Mouse (Mus musculus) hindbrain, embryonic 13.5 days (tissue): ENCODE data around the gene Gprasp2. TPM values are rescaled to one million over a fixed set of nuclear protein-coding genes. Genes with fewer than 3 reads are reported as not detected.
A peak's percentile ranks its signal among the peaks of the same experiment; 100 is the strongest.
"Not testable (repeated sequence)": the region's sequence is repeated elsewhere in the genome, so short reads cannot be mapped to it uniquely, and the experiment has no call there.

ENCODE experiments used
- ATAC-seq: fragments of 200-750 bp; cut with Nextera tagmentation; 2 replicates; pipeline ENCODE4 v1.8.0; 2017; ENCODE audit warnings: moderate TSS enrichment; ENCODE audit not compliant: low FRiP score
- H3K27ac ChIP-seq: fragments of 300-500 bp; sonication (generic); 2 replicates; pipeline ENCODE4 v1.5.1; 2015; ENCODE audit warnings: inconsistent platforms, mild to moderate bottlenecking, moderate library complexity
- H3K27me3 ChIP-seq: fragments of 300-500 bp; sonication (generic); 2 replicates; pipeline ENCODE4 v1.6.1; 2015; ENCODE audit warnings: mild to moderate bottlenecking, inconsistent platforms
- H3K36me3 ChIP-seq: fragments of 300-500 bp; sonication (generic); 2 replicates; pipeline ENCODE4 v1.6.1; 2015; ENCODE audit warnings: mild to moderate bottlenecking, inconsistent platforms
- H3K4me1 ChIP-seq: fragments of 300-500 bp; sonication (generic); replicated peaks from 2 replicates; pipeline ENCODE4 v1.6.1; 2015; ENCODE audit warnings: inconsistent platforms
- H3K4me2 ChIP-seq: fragments of 300-500 bp; sonication (generic); 2 replicates; pipeline ENCODE4 v1.6.1; 2015; ENCODE audit warnings: inconsistent platforms, mild to moderate bottlenecking, moderate library complexity
- H3K4me3 ChIP-seq: fragments of 300-500 bp; sonication (generic); 2 replicates; pipeline ENCODE4 v1.5.1; 2015; ENCODE audit warnings: mild to moderate bottlenecking, inconsistent platforms
- H3K9ac ChIP-seq: fragments of 300-500 bp; sonication (generic); 2 replicates; pipeline ENCODE4 v1.6.1; 2015; ENCODE audit warnings: mild to moderate bottlenecking, inconsistent platforms
- H3K9me3 ChIP-seq: fragments of 300-500 bp; sonication (generic); 2 replicates; pipeline ENCODE4 v1.6.1; 2016; ENCODE audit warnings: inconsistent platforms
- WGBS: fragments of 180-500 bp; shearing (Covaris S2); methylation state at CpG from one replicate; pipeline ENCODE4 v1.1.7; 2015; 5-methylcytosine and 5-hydroxymethylcytosine counted together
- polyA plus RNA-seq: library from polyadenylated mRNA; unstranded; fragments of >200 nt; fragmentation: Nextera tagmentation; extraction: Ambion mirVana; gene quantifications from 2 replicates; pipeline ENCODE4 v1.2.1, GENCODE M21; 2015

Gprasp2 gene
- 145 and 151 TPM in 2 replicates for polyA plus RNA-seq

GRCm38 (mm10) chrX:135838521-135839360 is at the start of gene Gprasp2:
Gprasp2 (plus strand) TSS chrX:135839034.
- H3K27me3 ChIP-seq: not testable (repeated sequence)
- peak within 1 kb of the TSS; percentile 58 for H3K4me2 ChIP-seq
- 14% methylated on average over 27 of the region's 32 CpGs for WGBS

GRCm38 (mm10) chrX:135791536-135791935 is 47.3 kb upstream of the Gprasp2 start:
- Histone ChIP-seq H3K36me3 (no peaks in the 10 kb centered on the region), H3K27ac (no peak overlapping the region), H3K27me3 (no peaks in the 10 kb centered on the region), H3K9ac (no peak overlapping the region), H3K9me3 (no peaks in the 10 kb centered on the region), H3K4me3 (no peak overlapping the region), H3K4me2 (no peak overlapping the region), H3K4me1 (no peaks in the 10 kb centered on the region)
- no peak for ATAC-seq

More at GRCm38 (mm10) chrX:135838521-135839360, at the start of gene Gprasp2:
- not testable (repeated sequence) for H3K4me1 ChIP-seq, H3K9me3 ChIP-seq
- peak within 1 kb of the TSS; percentile 58 for H3K4me3 ChIP-seq
- peak; percentile 93 for ATAC-seq
- H3K36me3 ChIP-seq: peaks cover 17% of the 10 kb centered on the region
- peak within 1 kb of the TSS; percentile 85 for H3K9ac ChIP-seq
- peak within 1 kb of the TSS; percentile 78 for H3K27ac ChIP-seq

GRCm38 (mm10) chrX:135792326-135792725 is 46.5 kb upstream of the Gprasp2 start:
- H3K9ac ChIP-seq: no peak overlapping the region
- ATAC-seq: no peak
- no peaks in the 10 kb centered on the region for H3K4me1 ChIP-seq
- H3K4me3 ChIP-seq: no peak overlapping the region
- WGBS: 86% methylated on average over 6 of the region's 6 CpGs
- H3K9me3 ChIP-seq: no peaks in the 10 kb centered on the region
- H3K36me3 ChIP-seq: no peaks in the 10 kb centered on the region
- H3K27me3 ChIP-seq: no peaks in the 10 kb centered on the region
- H3K27ac ChIP-seq: no peak overlapping the region
- H3K4me2 ChIP-seq: no peak overlapping the region

GRCm38 (mm10) chrX:135795591-135796304 is 43.1 kb upstream of the Gprasp2 start:
- Histone ChIP-seq H3K9ac (peak overlapping the region; percentile 85), H3K4me2 (peak overlapping the region; percentile 57), H3K27ac (peak overlapping the region; percentile 85), H3K4me3 (peak overlapping the region; percentile 62), H3K36me3 (peaks cover 16% of the 10 kb centered on the region)
- peak; percentile 93 for ATAC-seq
- WGBS: 20% methylated on average over 23 of the region's 27 CpGs
- not testable (repeated sequence) for H3K9me3 ChIP-seq, H3K4me1 ChIP-seq, H3K27me3 ChIP-seq

GRCm38 (mm10) chrX:135796305-135797211 is 42.3 kb upstream of the Gprasp2 start:
- WGBS: 15% methylated on average over 22 of the region's 26 CpGs
- peak; percentile 75 for ATAC-seq
- H3K4me2 ChIP-seq: peak overlapping the region; percentile 57

GRCm38 (mm10) chrX:135797212-135797644 is 41.6 kb upstream of the Gprasp2 start, which contains the start of gene Bhlhb9:
Bhlhb9 (plus strand) TSS chrX:135797594.
- Histone ChIP-seq H3K4me3 (peak within 1 kb of the TSS; percentile 62), H3K27ac (peak within 1 kb of the TSS; percentile 85), H3K4me2 (peak within 1 kb of the TSS; percentile 57), H3K9ac (peak within 1 kb of the TSS; percentile 85), H3K36me3 (peaks cover 28% of the 10 kb centered on the region)
- WGBS: 12% methylated on average over 4 of the region's 5 CpGs
- not testable (repeated sequence) for H3K9me3 ChIP-seq, H3K27me3 ChIP-seq, H3K4me1 ChIP-seq
- 0 out of 2 replicates have a peak, but pooled peaks have one; percentile 4 for ATAC-seq

More at GRCm38 (mm10) chrX:135796305-135797211, 42.3 kb upstream of the Gprasp2 start:
- H3K9ac ChIP-seq: peak overlapping the region; percentile 85
- H3K9me3 ChIP-seq, H3K27me3 ChIP-seq, H3K4me1 ChIP-seq: not testable (repeated sequence)
- H3K4me3 ChIP-seq: peak overlapping the region; percentile 62
- peaks cover 24% of the 10 kb centered on the region for H3K36me3 ChIP-seq
- peak overlapping the region; percentile 85 for H3K27ac ChIP-seq

GRCm38 (mm10) chrX:135804149-135804548 is 34.7 kb upstream of the Gprasp2 start:
- H3K4me2 ChIP-seq: no peak overlapping the region

GRCm38 (mm10) chrX:135805780-135806179 is 33.1 kb upstream of the Gprasp2 start:
- no peak overlapping the region for H3K9ac ChIP-seq
- H3K4me3 ChIP-seq: no peak overlapping the region
- no peak for ATAC-seq
- 33% methylated on average over 1 of the region's 1 CpGs for WGBS
- peaks cover 11% of the 10 kb centered on the region for H3K36me3 ChIP-seq
- no peaks in the 10 kb centered on the region for H3K9me3 ChIP-seq
- no peak overlapping the region for H3K27ac ChIP-seq
- H3K27me3 ChIP-seq: no peaks in the 10 kb centered on the region
- H3K4me1 ChIP-seq: no peaks in the 10 kb centered on the region
- H3K4me2 ChIP-seq: no peak overlapping the region

More at GRCm38 (mm10) chrX:135804149-135804548, 34.7 kb upstream of the Gprasp2 start:
- H3K27ac ChIP-seq: no peak overlapping the region
- no peak for ATAC-seq
- WGBS: 96% methylated on average over 3 of the region's 3 CpGs
- H3K27me3 ChIP-seq: no peaks in the 10 kb centered on the region
- peaks cover 24% of the 10 kb centered on the region for H3K36me3 ChIP-seq
- no peak overlapping the region for H3K9ac ChIP-seq
- H3K9me3 ChIP-seq: no peaks in the 10 kb centered on the region
- H3K4me3 ChIP-seq: no peak overlapping the region
- no peaks in the 10 kb centered on the region for H3K4me1 ChIP-seq

- not testable (repeated sequence) for H3K27me3 ChIP-seq, H3K4me1 ChIP-seq, H3K4me3 ChIP-seq, ATAC-seq, H3K4me2 ChIP-seq, H3K9ac ChIP-seq, H3K36me3 ChIP-seq, H3K9me3 ChIP-seq, H3K27ac ChIP-seq
- 50% methylated on average over 1 of the region's 1 CpGs for WGBS
Measured at GRCm38 (mm10) chrX:135835896-135836295, 2.9 kb upstream of the Gprasp2 start.

- no peak for ATAC-seq
- Histone ChIP-seq H3K4me3 (0 out of 2 replicates have a peak overlapping the region, but pooled peaks have one; percentile 58), H3K4me1 (0 out of 2 replicates have a peak, but pooled peaks cover 6% of the 10 kb centered on the region), H3K4me2 (peak overlapping the region; percentile 58; the same call in 1 of the 2 replicates), H3K9me3 (no peaks in the 10 kb centered on the region), H3K36me3 (peaks cover 12% of the 10 kb centered on the region), H3K9ac (no peak overlapping the region), H3K27me3 (no peaks in the 10 kb centered on the region), H3K27ac (peak overlapping the region; percentile 78; the same call in 1 of the 2 replicates)
- WGBS: 76% methylated on average over 2 of the region's 2 CpGs
Measured at GRCm38 (mm10) chrX:135837896-135838295, 938 bp upstream of the Gprasp2 start.
